Mouse (Mus musculus) embryo, embryonic 11 days (tissue): Measurements from ENCODE around the gene Pdx1.

Experiments used
- DNase-seq: peaks from one replicate; pipeline ENCODE4 v3.0.0-alpha.2; 2015

The Pdx1 gene

GRCm38 (mm10) chr5:147269926-147270672, at the start of gene Pdx1:
Gene Pdx1 (plus strand): TSS chr5:147269959.
- peak; percentile 60 for DNase-seq

GRCm38 (mm10) chr5:147227354-147228112, 42.2 kb upstream of the Pdx1 start:
- peak; percentile 89 for DNase-seq

GRCm38 (mm10) chr5:147235406-147236309, 34.1 kb upstream of the Pdx1 start:
- DNase-seq = no peak

GRCm38 (mm10) chr5:147243908-147244307, 25.9 kb upstream of the Pdx1 start:
- no peak for DNase-seq

GRCm38 (mm10) chr5:147260189-147260588, 9.6 kb upstream of the Pdx1 start:
- DNase-seq = no peak

- no peak for DNase-seq
These were observed 9.0 kb upstream of the Pdx1 start for GRCm38 (mm10) chr5:147260778-147261177.

GRCm38 (mm10) chr5:147261899-147262541, 7.7 kb upstream of the Pdx1 start:
- DNase-seq = no peak

GRCm38 (mm10) chr5:147263945-147264344, 5.8 kb upstream of the Pdx1 start:
- no peak for DNase-seq

- DNase-seq = peak; percentile 21
These were observed 2.3 kb upstream of the Pdx1 start for GRCm38 (mm10) chr5:147267434-147267833.

- DNase-seq = no peak
These were observed 1.0 kb upstream of the Pdx1 start for GRCm38 (mm10) chr5:147268728-147269127.

GRCm38 (mm10) chr5:147269371-147269770, 388 bp upstream of the Pdx1 start:
- DNase-seq = no peak

GRCm38 (mm10) chr5:147270673-147271655, 1.2 kb downstream of the Pdx1 start:
- peak; percentile 33 for DNase-seq

- DNase-seq = no peak
These were observed 2.5 kb downstream of the Pdx1 start for GRCm38 (mm10) chr5:147272046-147272807.

- peak; percentile 42 for DNase-seq
These were observed 3.1 kb downstream of the Pdx1 start for GRCm38 (mm10) chr5:147272808-147273345.

- DNase-seq = peak; percentile 54
These were observed 4.7 kb downstream of the Pdx1 start for GRCm38 (mm10) chr5:147274174-147275141.

- no peak for DNase-seq
These were observed 6.0 kb downstream of the Pdx1 start for GRCm38 (mm10) chr5:147275761-147276160.

GRCm38 (mm10) chr5:147276701-147277546, 7.2 kb downstream of the Pdx1 start:
- no peak for DNase-seq

- DNase-seq = no peak
These were observed 7.8 kb downstream of the Pdx1 start for GRCm38 (mm10) chr5:147277547-147277925.
